2 mouse cellular contexts compared by ENCODE assay signal in the genomic region with DNA sequence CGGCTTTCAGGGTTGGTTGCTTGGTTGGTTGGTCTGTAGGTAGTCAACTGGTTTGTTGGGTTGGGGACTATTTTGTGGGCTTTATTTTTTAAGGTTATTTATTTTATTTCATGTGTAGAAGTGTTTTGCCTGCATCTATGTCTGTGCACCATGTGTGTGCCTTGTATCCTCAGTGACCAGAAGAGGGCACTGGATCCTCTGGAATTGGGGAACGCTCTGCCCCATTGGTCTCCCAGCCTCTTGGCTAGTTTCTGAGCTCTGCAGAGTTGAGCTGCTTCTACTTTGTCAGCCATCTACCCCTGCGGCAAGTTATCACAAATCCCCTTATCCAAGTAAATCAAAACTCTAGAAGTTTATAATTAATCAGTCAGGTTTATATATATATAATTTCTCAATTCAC.
A peak's percentile ranks its signal among the peaks of the same experiment; 100 is the strongest.
TF ChIP-seq lines count a peak whose summit lies in the region.

No protein-coding gene starts in this region.

TF ChIP-seq in CH12.LX, 34 proteins besides CTCF, POLR2A, EP300 and RAD21:
- peak; percentile 10; the same call in 1 of the 2 replicates for TF ChIP-seq SMC3 (IDR thresholded peaks at IDR 0.05; ENCODE audit: low read depth, low read length)

TF ChIP-seq in ES-E14, 5 proteins besides CTCF, POLR2A, EP300 and RAD21:
- peak; percentile 49; the same call in 1 of the 2 replicates for TF ChIP-seq ZC3H11A (IDR thresholded peaks at IDR 0.05; ENCODE audit: borderline replicate concordance, low read depth, low read length)
